Mouse (Mus musculus) thymus, adult 2 months (tissue): ENCODE data around the gene Ctnnbip1.

Experiments used
- CTCF ChIP-seq: fragments of 200-500 bp; IDR thresholded peaks from 2 replicates; pipeline ENCODE4 v1.5.1; 2012; ENCODE audit warnings: mild to moderate bottlenecking, control low read depth, low read length, moderate library complexity, borderline replicate concordance; ENCODE audit not compliant: control insufficient read depth, poor library complexity, insufficient read depth; ENCODE audit errors: extremely low read depth
- POLR2A ChIP-seq: fragments of 200-500 bp; IDR thresholded peaks from 2 replicates; pipeline ENCODE4 v1.6.1; 2012; ENCODE audit warnings: mild to moderate bottlenecking, low read length, control low read depth, moderate library complexity; ENCODE audit not compliant: control insufficient read depth, poor library complexity, insufficient read depth; ENCODE audit errors: extremely low read depth

DNA sequence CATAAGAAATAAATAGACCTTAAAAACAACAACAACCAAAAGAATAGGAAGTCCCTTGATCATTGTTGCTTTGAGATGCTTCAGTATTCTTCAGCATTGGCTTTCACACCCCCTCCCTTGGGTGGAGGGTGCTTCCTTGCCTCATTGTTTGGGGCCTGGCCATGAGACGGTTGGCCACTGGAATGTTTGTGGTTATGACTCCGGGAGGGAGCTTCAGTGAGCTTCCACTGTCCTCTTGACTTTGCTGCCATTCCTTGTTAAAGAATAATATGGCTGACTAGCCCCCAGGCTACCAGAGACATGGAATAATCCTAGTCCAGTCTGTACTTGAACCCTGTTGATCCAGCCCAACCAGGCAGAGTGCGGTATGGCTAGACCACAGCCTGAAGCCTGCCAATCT lies 11.1 kb upstream of the Ctnnbip1 start:
- TF ChIP-seq CTCF, result no peak
- TF ChIP-seq POLR2A, result no peak
